Mouse (Mus musculus): ENCODE measurements around the gene Gm29049. TPM values are rescaled to one million over a fixed set of nuclear protein-coding genes. Genes with fewer than 3 reads are reported as not detected.
"Not testable (repeated sequence)": the region's sequence is repeated elsewhere in the genome, so short reads cannot be mapped to it uniquely, and the experiment has no call there.

Gm29049 gene
- not detected in 2 replicates for polyA plus RNA-seq (2012; rRNA removed)

- not testable (repeated sequence) for H3K27me3 ChIP-seq (ENCODE audit: control insufficient read depth, insufficient read depth, low read length); DNase-seq; H3K4me1 ChIP-seq (replicated peaks; ENCODE audit: control insufficient read depth, insufficient read depth, low read length); H3K27ac ChIP-seq (ENCODE audit: control insufficient read depth, insufficient read depth, low read length); H3K36me3 ChIP-seq (ENCODE audit: control insufficient read depth, insufficient read depth, low read length); H3K4me3 ChIP-seq (ENCODE audit: control insufficient read depth, insufficient read depth, low read length)
- WGBS: 18% methylated on average over 2 of the region's 3 CpGs
Observed at GRCm38 (mm10) chrY:7997068-7997467, at the start of gene Gm29049. TSS of gene Gm29049 (minus strand) at chrY:7997168.

Other genes starting within 250 kb of the Gm29049 start
- not detected in 2 replicates for gene Gm20825, start 74.3 kb upstream of the Gm29049 start, polyA plus RNA-seq (2012; rRNA removed)

Data from thymus, adult 2 months (tissue).